Mouse (Mus musculus): ENCODE results near the gene Ccnd2. TPM values are rescaled to one million over a fixed set of nuclear protein-coding genes. Genes with fewer than 3 reads are reported as not detected.

Ccnd2 gene
- total RNA-seq (2021), result 100 to 1,000 TPM; 190 to 200 TPM
- long read RNA-seq, full-length matches to known transcripts, result 95 of 107 reads
- long read RNA-seq, partial matches to known transcripts, result 0 of 107 reads
- long read RNA-seq, other reads (novel, unspliced or antisense), result 12 of 107 reads

- DNase-seq (ENCODE audit: low spot score in 2 of 2), result peak in 1 of 2 experiments; percentile 66
Observed at GRCm38 (mm10) chr6:127152106-127152951, at the start of gene Ccnd2. TSS of gene Ccnd2 (minus strand) at chr6:127152193.

DNA sequence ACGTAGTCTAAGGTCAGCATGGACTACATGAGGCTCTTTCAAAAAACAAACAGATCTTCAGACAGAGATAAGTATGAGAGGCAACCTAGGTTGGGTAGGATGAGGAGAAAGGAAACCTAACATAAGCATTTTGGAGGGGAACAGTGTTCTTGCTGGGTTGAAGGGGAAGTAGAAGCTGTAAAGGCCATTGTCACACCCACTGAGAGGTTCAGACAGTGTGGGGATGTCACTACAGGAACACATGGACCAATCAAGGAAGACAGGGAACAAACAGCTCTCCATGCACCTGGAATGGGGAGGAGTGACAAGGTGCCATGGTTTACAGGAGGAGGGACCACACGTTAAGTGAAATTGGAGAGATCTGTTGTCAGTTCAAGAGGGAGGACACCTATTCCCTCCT lies 45.0 kb upstream of the Ccnd2 start:
- DNase-seq (ENCODE audit: low spot score in 2 of 2), result no peak

GRCm38 (mm10) chr6:127181296-127181695 lies 29.3 kb upstream of the Ccnd2 start:
- DNase-seq (ENCODE audit: low spot score in 2 of 2), result peak; percentile 47 to 56

- no peak for DNase-seq (ENCODE audit: low spot score in 2 of 2)
Observed at GRCm38 (mm10) chr6:127179056-127179759, 27.2 kb upstream of the Ccnd2 start.

DNA sequence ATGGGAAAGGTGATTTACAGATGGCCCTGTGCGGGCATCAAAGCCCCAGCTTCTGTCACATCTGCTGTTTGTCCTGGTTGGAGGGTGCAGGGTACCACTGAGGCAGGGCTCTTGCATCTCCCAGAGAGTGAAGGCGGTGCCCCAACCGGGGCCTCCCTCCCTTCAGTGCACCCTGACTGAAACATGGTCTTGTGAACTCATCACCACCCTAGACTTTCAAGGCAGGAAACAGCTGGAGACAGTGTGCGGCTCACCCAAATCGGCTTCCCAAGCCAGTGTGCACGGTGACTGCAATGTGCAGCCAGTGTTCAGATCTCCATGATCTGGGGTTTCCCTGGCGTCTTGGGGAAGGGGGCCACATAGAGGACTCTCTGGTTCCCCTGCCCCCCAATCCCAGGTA lies 26.0 kb upstream of the Ccnd2 start:
- no peak for DNase-seq (ENCODE audit: low spot score in 2 of 2)

DNA sequence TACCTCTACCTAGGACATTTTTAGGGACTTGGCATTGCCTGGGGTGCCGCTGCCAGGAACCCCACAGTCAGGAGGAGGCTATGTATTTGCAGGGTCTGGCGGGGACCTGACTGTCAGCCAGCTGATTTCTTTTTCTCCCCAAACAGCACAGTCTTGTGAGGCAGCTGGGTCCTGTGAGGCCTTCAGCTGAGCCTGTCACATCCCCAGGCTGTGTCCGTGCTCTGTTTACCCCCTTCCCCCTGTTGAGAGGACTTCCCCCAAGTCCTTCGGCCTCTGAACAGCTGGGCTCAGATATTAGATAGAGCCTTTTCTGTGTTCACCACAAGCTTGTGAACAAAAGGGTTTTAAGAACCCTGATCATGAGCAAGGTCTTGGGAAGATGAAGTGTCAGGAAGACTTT lies 25.4 kb upstream of the Ccnd2 start:
- DNase-seq (ENCODE audit: low spot score in 2 of 2), result no peak

- DNase-seq (ENCODE audit: low spot score in 2 of 2), result no peak
Observed at GRCm38 (mm10) chr6:127172461-127172860, 20.5 kb upstream of the Ccnd2 start.

- DNase-seq (ENCODE audit: low spot score in 2 of 2), result no peak
Observed at GRCm38 (mm10) chr6:127170734-127171133, 18.7 kb upstream of the Ccnd2 start.

- no peak for DNase-seq (ENCODE audit: low spot score in 2 of 2)
Observed at GRCm38 (mm10) chr6:127165663-127166062, 13.7 kb upstream of the Ccnd2 start.

DNA sequence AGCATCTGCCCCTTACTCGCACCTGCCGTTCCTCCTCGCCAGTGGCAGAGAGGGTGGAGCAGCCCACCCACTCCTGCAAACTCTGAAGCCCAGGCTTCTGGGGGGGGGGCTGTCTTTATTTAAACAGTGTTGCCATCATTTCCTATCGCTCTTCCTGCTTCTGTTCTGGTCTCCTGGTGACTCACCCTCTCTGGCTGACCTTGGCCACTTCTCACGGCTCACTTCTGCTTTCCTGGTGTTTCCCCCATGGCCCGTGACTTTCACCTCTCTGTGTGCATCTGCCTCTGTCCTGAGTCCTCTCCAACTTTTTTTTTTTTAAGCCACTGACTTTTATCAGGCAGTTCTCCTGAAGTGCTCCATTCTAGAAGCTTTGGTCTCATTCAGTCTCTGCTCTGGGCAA lies 10.8 kb upstream of the Ccnd2 start:
- DNase-seq (ENCODE audit: low spot score in 2 of 2), result no peak

DNA sequence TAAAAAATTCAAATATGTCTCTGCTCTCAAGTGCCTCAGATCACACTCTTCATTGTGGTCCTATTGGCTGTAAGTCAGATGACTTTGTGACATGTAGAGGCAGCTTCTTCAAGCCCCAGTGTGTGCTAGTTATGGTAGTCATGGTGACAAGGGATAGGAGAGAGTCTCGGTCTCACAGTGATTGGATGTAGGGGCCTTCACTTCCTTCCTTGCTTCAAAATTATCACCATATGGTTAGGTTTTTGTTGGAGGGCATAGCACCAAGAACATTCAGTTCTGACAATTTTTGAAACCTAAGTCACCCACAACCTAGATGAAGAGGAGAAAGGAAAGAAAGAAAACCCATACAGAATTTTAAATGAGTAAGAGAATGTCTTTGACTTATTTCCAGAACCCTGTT lies 5.3 kb upstream of the Ccnd2 start:
- no peak for DNase-seq (ENCODE audit: low spot score in 2 of 2)

DNA sequence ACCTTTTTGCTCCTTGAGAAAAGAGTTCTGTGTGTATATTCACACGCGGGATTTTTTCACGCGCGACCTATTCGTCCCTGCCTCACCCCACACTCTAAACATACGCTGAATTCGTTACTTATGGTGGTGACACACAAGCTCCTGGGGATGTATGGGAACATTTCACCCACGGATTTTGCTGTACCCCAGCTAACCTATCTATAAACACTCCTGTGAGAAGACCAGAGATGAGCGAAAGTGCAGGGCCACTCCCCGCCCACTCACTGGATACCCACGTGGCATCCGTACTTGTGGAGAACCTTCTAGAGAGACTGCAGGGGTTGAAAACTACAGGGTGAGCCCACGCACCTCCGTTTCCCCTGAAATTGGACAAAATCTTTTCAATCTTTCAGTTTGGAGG lies 3.5 kb upstream of the Ccnd2 start:
- DNase-seq (ENCODE audit: low spot score in 2 of 2), result no peak

GRCm38 (mm10) chr6:127154708-127155268 lies 2.8 kb upstream of the Ccnd2 start:
- DNase-seq (ENCODE audit: low spot score in 2 of 2), result peak in 1 of 2 experiments; percentile 46

DNA sequence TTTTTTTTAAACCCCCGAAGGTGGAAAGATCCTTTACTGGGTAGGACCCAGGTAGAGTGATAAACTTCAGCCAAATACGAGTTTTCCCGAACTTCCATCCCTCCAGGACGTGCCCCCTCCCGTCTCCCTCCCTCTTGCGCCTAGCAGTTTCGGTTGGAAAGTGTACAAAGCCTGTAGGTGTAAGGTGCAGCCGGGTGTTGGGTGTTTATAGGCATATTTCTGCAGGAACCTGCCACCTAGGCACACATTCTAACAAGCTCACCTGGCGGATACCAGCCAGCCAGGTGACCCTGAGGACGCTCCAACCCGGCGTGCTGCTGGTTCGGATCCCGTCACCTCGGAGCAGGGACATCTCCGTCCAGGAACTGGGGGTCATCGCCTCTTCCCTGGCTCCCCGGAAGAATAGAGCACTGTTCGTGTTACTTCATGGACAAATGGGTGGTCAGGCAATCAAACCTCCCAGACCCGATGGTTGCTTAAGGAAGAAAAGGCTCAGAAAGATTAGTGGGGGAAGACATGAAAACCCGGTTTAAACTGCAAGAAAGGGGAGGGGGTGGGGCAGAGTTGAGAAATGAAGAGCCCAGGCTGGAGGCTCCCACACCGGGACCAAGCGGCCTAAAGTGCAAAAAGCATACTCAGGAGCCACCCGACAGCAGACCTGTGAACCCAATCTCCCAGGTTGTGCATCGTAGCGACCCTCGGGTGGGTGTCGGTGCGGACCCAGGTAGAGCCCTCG lies 2.1 kb upstream of the Ccnd2 start:
- DNase-seq (ENCODE audit: low spot score in 2 of 2), result no peak

DNA sequence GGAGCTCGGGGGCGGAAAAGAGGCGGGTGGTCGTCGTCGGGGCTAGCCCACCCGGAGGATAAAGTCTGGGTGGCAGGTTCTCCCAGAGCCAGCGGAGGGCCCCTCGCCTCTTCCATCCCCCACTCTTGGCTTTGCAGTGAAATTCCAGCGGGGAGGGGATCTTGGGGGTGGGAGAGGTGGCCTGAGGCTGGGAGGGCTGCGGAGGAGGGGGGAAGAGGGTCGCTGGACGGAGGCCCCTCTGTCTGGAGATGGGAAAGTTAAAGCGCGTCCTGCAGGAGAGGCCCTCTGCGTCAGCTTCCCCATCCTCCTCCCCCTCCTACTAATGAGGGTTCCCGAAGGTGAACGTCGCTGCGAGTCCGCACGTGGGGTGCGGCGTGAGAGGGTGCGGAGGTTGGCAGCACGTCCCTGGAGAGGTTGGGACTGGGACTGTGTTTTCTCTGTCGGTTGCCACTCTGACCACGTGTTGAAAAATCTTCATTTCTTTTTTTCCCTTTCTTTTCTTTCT lies 1.4 kb upstream of the Ccnd2 start:
- DNase-seq (ENCODE audit: low spot score in 2 of 2), result peak in 1 of 2 experiments; percentile 40

- peak in 1 of 2 experiments; percentile 66 for DNase-seq (ENCODE audit: low spot score in 2 of 2)
Observed at GRCm38 (mm10) chr6:127151565-127152105, 358 bp downstream of the Ccnd2 start.

GRCm38 (mm10) chr6:127150663-127151564 lies 1.1 kb downstream of the Ccnd2 start:
- peak; percentile 64 to 72 for DNase-seq (ENCODE audit: low spot score in 2 of 2)

DNA sequence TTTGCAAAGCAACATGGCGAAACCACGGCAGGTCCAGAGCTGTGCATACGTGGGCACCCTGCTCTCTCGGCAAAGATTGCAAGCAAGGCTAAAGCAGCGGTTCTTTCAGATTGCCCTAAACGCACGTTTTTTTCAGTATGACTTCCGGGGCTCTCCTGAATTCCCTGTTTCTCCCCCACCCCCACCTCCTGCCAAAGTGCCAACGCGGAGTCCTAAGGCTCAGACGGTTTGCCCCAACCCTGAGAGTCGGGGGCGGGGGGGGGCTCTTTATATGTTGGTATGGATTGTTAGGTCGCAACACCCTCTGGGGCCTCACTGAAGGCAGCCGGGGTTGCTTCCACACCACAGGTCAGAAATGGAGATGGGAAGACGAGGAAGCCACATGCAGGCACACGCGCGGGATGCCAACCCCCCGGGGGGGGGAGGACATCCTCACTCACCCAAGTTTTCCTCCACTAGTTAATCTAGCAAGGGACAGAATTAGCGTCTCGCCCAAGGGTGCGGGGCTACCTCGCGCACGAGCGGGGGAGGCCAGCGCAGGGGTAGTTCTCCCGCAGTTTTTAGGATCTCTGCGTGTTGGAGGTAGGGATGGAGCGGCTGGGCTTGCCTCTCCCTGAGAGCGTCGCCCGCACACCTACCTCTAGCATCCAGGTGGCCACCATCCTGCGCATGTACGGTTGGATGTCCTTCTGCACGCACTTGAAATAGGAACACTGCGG lies 1.9 kb downstream of the Ccnd2 start:
- peak; percentile 31 to 54 for DNase-seq (ENCODE audit: low spot score in 2 of 2)

All from layer of hippocampus, postnatal 10 days (tissue).